Mouse (Mus musculus) C2C12 (cell line): Measurements from ENCODE around the gene Ddx42. TPM values are rescaled to one million over a fixed set of nuclear protein-coding genes. Genes with fewer than 3 reads are reported as not detected.

Source experiments
- H3K27me3 ChIP-seq: one replicate; pipeline ENCODE4 v1.6.1; 2011; ENCODE audit not compliant: control insufficient read depth, insufficient read depth, insufficient read length
- H3K36me3 ChIP-seq: one replicate; pipeline ENCODE4 v1.6.1; 2011; ENCODE audit not compliant: control insufficient read depth, insufficient read depth
- H3K4me3 ChIP-seq: one replicate; pipeline ENCODE4 v1.5.1; 2011; ENCODE audit warnings: mild to moderate bottlenecking, control low read depth; ENCODE audit not compliant: poor library complexity, insufficient read depth, severe bottlenecking
- H3K79me2 ChIP-seq: one replicate; pipeline ENCODE4 v1.6.1; 2011; ENCODE audit not compliant: control insufficient read depth, insufficient read depth
- H3K79me3 ChIP-seq: one replicate; pipeline ENCODE4 v1.6.1; 2011; ENCODE audit warnings: low read depth, control low read depth
- H3ac ChIP-seq: one replicate; pipeline ENCODE3; 2011; ENCODE audit warnings: low read depth; ENCODE audit not compliant: control insufficient read depth, insufficient read length
- CEBPB ChIP-seq: IDR thresholded peaks from one replicate; pipeline ENCODE4 v1.6.1; 2011; ENCODE audit warnings: low read depth, mild to moderate bottlenecking, control low read depth, moderate library complexity
- CTCF ChIP-seq: IDR thresholded peaks from one replicate; pipeline ENCODE4 v1.5.1; 2011; ENCODE audit not compliant: control insufficient read depth, insufficient read depth, insufficient read length
- FOSL1 ChIP-seq: IDR thresholded peaks from one replicate; pipeline ENCODE4 v1.8.0; 2011; ENCODE audit warnings: mild to moderate bottlenecking, low read length; ENCODE audit not compliant: poor library complexity, insufficient read depth, severe bottlenecking
- MAX ChIP-seq: IDR thresholded peaks from one replicate; pipeline ENCODE4 v1.6.1; 2011; ENCODE audit warnings: mild to moderate bottlenecking, control low read depth
- MYOD1 ChIP-seq: IDR thresholded peaks from one replicate; pipeline ENCODE4 v1.6.1; 2011; ENCODE audit warnings: low read depth; ENCODE audit not compliant: control insufficient read depth, insufficient read length
- MYOG ChIP-seq: IDR thresholded peaks from one replicate; pipeline ENCODE4 v1.6.1; 2011; ENCODE audit not compliant: control insufficient read depth, insufficient read length; ENCODE audit errors: extremely low read depth
- USF1 ChIP-seq: IDR thresholded peaks from one replicate; pipeline ENCODE4 v1.6.1; 2011; ENCODE audit warnings: low read depth, mild to moderate bottlenecking, control low read depth, moderate library complexity
- long read RNA-seq, 2 experiments: library from polyadenylated mRNA; unstranded; transcript quantifications; one replicate each; pipeline ENCODE4 v2.0.0; 2019 to 2020
- polyA plus RNA-seq: library from polyadenylated mRNA; unstranded; fragments of >200 nt; fragmentation: generic; extraction: Trizol; gene quantifications from one replicate; pipeline ENCODE4 v1.2.1, GENCODE M21; 2012; ENCODE audit warnings: missing spikeins

Ddx42 gene
- 19.5 TPM for polyA plus RNA-seq
- long read RNA-seq, experiment 1, full-length matches to known transcripts, result 17 of 33 reads
- long read RNA-seq, experiment 1, partial matches to known transcripts, result 8 of 33 reads
- long read RNA-seq, experiment 1, other reads (novel, unspliced or antisense), result 8 of 33 reads
- long read RNA-seq, experiment 2, full-length matches to known transcripts, result 281 of 325 reads
- long read RNA-seq, experiment 2, partial matches to known transcripts, result 13 of 325 reads
- long read RNA-seq, experiment 2, other reads (novel, unspliced or antisense), result 31 of 325 reads

DNA sequence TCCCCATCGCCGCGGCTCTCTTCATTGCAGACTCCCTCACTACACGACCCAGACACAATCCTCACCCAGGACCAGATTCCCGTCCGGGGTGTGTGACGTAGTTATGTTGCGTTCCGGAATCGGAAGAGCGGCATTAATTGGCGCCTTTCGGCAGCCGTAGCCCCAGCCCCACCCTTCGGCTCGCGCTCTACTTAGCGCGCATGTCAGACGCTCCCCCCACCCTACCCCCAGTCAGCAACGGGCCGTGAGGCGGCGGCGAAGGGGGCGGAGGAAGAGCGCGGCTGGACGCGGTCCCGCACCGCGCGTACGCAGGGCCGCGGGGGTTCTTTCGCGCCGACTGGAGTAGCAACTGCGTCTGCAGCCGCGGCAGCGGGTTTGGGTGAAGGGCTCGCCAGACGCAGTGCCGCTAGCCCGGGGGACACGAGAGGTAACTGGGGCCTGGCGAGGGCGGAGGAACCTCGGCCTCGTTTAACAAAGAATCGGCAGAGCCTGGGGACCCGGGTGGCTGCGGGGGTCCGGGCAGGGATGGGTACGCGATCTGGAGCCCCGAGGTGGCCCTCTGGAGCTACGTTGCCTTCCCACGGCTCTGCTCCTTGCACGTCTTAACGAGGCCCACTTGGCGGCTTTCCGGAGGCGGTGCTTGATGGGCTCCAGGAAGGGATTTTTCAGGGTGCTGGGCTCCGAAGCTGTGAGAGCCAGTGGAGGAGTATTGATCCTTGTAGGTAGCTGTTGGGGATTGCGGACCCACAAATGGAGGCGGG lies at the start of gene Ddx42:
Gene Ddx42 (plus strand): TSS at position 197 of the 761 bp plus-strand sequence.
- peak within 1 kb of the TSS; percentile 99 for H3K4me3 ChIP-seq
- no peak for TF ChIP-seq CTCF
- TF ChIP-seq FOSL1, result no peak
- TF ChIP-seq MAX, result no peak
- TF ChIP-seq USF1, result no peak
- peaks cover 85% of the 10 kb centered on the region for H3K79me3 ChIP-seq
- H3K36me3 ChIP-seq, result peaks cover 26% of the 10 kb centered on the region
- peaks cover 97% of the 10 kb centered on the region for H3K79me2 ChIP-seq
- H3ac ChIP-seq, result peak within 1 kb of the TSS; percentile 94
- H3K27me3 ChIP-seq, result no peaks in the 10 kb centered on the region

DNA sequence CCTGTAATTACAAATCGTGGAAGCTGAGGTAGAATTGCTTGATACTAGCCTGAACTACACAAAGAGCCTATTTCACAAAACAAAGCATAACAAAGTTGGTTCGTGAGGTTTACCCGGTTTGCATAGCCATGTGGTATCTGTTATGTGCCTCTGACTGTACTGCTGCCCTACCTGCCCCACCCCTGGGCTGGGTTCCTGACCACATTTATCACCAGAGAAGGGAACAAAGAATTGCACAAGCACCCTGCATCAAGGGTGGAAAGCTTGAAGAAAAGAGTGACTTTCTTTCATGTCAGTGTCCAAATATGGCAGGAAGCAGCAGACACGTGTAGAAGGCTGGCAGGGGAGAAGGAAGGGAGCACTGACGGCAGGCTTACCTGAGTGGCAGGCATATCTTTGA lies 49.3 kb upstream of the Ddx42 start:
- no peak overlapping the region for H3K4me3 ChIP-seq
- no peaks in the 10 kb centered on the region for H3K79me3 ChIP-seq
- peaks cover 41% of the 10 kb centered on the region for H3K36me3 ChIP-seq
- no peaks in the 10 kb centered on the region for H3K79me2 ChIP-seq
- no peak overlapping the region for H3ac ChIP-seq
- H3K27me3 ChIP-seq, result no peaks in the 10 kb centered on the region
- TF ChIP-seq FOSL1 (no peak), CEBPB (peak; percentile 14), MYOG (no peak), MAX (no peak), USF1 (no peak), MYOD1 (no peak)

DNA sequence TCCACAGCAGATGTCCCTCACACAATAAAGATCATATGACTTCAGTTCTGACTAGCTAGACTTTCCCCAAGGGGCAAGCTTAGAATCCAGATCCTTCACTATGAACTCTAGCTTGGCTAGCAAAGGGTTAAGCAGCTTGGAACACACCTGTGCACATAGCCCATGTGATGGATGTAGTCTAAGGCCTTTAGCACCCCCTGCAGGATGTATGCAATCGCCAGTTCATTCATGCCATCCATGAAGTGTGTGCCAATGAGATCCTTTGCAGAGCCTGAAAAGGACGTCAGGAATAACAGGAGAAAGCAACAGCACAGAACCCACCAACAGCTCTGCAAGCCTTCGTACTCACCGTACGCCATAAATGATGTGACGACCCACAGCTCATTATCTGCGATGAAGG lies 45.9 kb upstream of the Ddx42 start:
- no peaks in the 10 kb centered on the region for H3K79me3 ChIP-seq
- no peak overlapping the region for H3ac ChIP-seq
- H3K27me3 ChIP-seq, result no peaks in the 10 kb centered on the region
- no peaks in the 10 kb centered on the region for H3K79me2 ChIP-seq
- peaks cover 30% of the 10 kb centered on the region for H3K36me3 ChIP-seq
- H3K4me3 ChIP-seq, result no peak overlapping the region
- TF ChIP-seq CEBPB (no peak), MAX (no peak), FOSL1 (no peak), CTCF (no peak), USF1 (no peak), MYOD1 (no peak), MYOG (no peak)

DNA sequence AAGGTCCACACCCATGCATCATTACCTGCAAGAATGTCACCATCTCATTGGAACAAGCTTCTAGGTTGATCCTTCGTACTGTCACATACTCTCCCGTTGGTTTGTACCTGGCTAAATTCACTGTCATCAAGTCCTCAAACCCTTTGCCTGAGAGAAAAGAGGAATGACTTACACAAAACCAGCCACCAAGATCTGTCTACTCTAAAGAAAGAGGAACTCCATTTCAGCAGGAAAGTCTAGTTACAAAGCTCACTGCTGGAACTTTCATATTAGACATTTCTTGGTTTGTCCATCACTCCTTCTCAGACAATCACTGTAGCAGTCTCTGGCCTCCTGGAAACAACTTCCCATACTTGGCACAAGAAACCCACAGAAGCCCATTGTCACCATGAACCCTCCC lies 43.5 kb upstream of the Ddx42 start:
- Histone ChIP-seq H3K36me3 (peaks cover 13% of the 10 kb centered on the region), H3K27me3 (no peaks in the 10 kb centered on the region), H3K79me2 (no peaks in the 10 kb centered on the region), H3K79me3 (no peaks in the 10 kb centered on the region), H3ac (no peak overlapping the region), H3K4me3 (no peak overlapping the region)
- TF ChIP-seq MYOD1 (no peak), MYOG (no peak), USF1 (no peak)

DNA sequence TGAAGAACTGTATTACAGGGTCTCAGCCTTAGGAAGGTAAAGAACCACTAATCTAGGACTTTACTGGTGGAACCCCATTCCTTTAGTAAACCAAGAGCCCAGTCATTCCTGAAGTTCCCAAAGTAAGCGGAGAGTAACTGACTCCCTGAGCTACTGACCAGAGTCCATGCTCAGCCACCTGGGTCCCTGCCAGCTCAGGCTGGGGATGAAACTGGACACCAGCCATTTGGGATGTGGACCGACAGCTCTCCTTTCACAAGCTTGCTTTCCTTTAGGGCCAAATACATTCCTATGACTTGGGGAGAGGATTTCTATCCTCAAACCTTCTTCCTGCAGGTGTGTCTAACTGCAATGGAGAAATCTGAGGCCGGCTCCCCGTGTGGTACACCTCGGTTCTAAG lies 42.4 kb upstream of the Ddx42 start:
- Histone ChIP-seq H3K4me3 (no peak overlapping the region), H3K79me3 (no peaks in the 10 kb centered on the region), H3K27me3 (no peaks in the 10 kb centered on the region), H3ac (no peak overlapping the region), H3K36me3 (peaks cover 11% of the 10 kb centered on the region), H3K79me2 (no peaks in the 10 kb centered on the region)
- TF ChIP-seq MYOD1 (no peak), MYOG (no peak), CTCF (no peak), CEBPB (no peak), FOSL1 (no peak), USF1 (no peak), MAX (no peak)
